8 mouse cellular contexts compared by ENCODE assay signal in genomic region chr11:76085898-76086591, GRCm38 (mm10). TPM values are rescaled to one million over a fixed set of nuclear protein-coding genes. Genes with fewer than 3 reads are reported as not detected.
A peak's percentile ranks its signal among the peaks of the same experiment; 100 is the strongest.
DNase-seq lines count a peak whose midpoint lies in the region; ATAC-seq and TF ChIP-seq lines count a peak whose summit lies in the region.

No protein-coding gene starts in this region.

- H3K4me2 ChIP-seq in hindbrain, embryonic 11.5 days (replicated peaks; ENCODE audit: low read depth, low read length) = no peak overlapping the region
- H3K4me2 ChIP-seq in hindbrain, embryonic 12.5 days (replicated peaks) = no peak overlapping the region

- no peak overlapping the region for H3K4me3 ChIP-seq in hindbrain, embryonic 11.5 days (ENCODE audit: low read depth, low read length)
- no peak overlapping the region for H3K4me3 ChIP-seq in hindbrain, embryonic 12.5 days
- no peak overlapping the region for H3K4me3 ChIP-seq in G1E (ENCODE audit: low read depth, low read length)
- no peak overlapping the region for H3K4me3 ChIP-seq in limb, embryonic 10.5 days

- H3K4me1 ChIP-seq in hindbrain, embryonic 11.5 days (replicated peaks; ENCODE audit: control insufficient read depth, insufficient read depth, low read length) = no peaks in the 10 kb centered on the region
- no peaks in the 10 kb centered on the region for H3K4me1 ChIP-seq in hindbrain, embryonic 12.5 days
- peaks cover 5% of the 10 kb centered on the region for H3K4me1 ChIP-seq in G1E (ENCODE audit: insufficient read depth, low read depth, low read length)
- peaks cover 42% of the 10 kb centered on the region for H3K4me1 ChIP-seq in limb, embryonic 10.5 days

- no peak overlapping the region for H3K9ac ChIP-seq in hindbrain, embryonic 11.5 days (ENCODE audit: low read depth, low read length)
- H3K9ac ChIP-seq in hindbrain, embryonic 12.5 days = no peak overlapping the region

- peak; percentile 68 for TF ChIP-seq CTCF in G1E (IDR thresholded peaks at IDR 0.05; ENCODE audit: low read depth, low read length)

- no peaks in the 10 kb centered on the region for H3K9me3 ChIP-seq in hindbrain, embryonic 11.5 days (ENCODE audit: control insufficient read depth, low read length)
- no peaks in the 10 kb centered on the region for H3K9me3 ChIP-seq in hindbrain, embryonic 12.5 days (replicated peaks)
- no peaks in the 10 kb centered on the region for H3K9me3 ChIP-seq in G1E (replicated peaks)
- no peaks in the 10 kb centered on the region for H3K9me3 ChIP-seq in limb, embryonic 10.5 days (replicated peaks)

- DNase-seq in hindbrain, embryonic 11.5 days (ENCODE audit: low spot score) = peak; percentile 59
- DNase-seq in 416B (ENCODE audit: low read depth) (peak; percentile 64), G1E (ENCODE audit: low spot score) (peak; percentile 14)
- peak; percentile 65 to 73 for DNase-seq in cerebellum, postnatal 10 days
- DNase-seq in limb, embryonic 10.5 days (ENCODE audit: low spot score) = peak; percentile 60
- peak; percentile 58 for DNase-seq in retina, postnatal 1 day
- no peak for DNase-seq in frontal cortex, postnatal 10 days (ENCODE audit: low spot score in 2 of 2)

- no peaks in the 10 kb centered on the region for H3K27me3 ChIP-seq in hindbrain, embryonic 11.5 days (ENCODE audit: control insufficient read depth, insufficient read depth, low read length)
- H3K27me3 ChIP-seq in hindbrain, embryonic 12.5 days = no peaks in the 10 kb centered on the region
- H3K27me3 ChIP-seq in G1E (ENCODE audit: insufficient read depth, low read length) = no peaks in the 10 kb centered on the region
- no peaks in the 10 kb centered on the region for H3K27me3 ChIP-seq in limb, embryonic 10.5 days (ENCODE audit: low read depth, poor library complexity, severe bottlenecking)

- WGBS in hindbrain, embryonic 11.5 days = 63% methylated on average over 5 of the region's 5 CpGs
- 72% methylated on average over 5 of the region's 5 CpGs for WGBS in hindbrain, embryonic 12.5 days
- 73% methylated on average over 5 of the region's 5 CpGs for WGBS in limb, embryonic 10.5 days

- H3K27ac ChIP-seq in hindbrain, embryonic 11.5 days (ENCODE audit: low read depth, low read length) = no peak overlapping the region
- H3K27ac ChIP-seq in hindbrain, embryonic 12.5 days = no peak overlapping the region
- H3K27ac ChIP-seq in limb, embryonic 10.5 days = no peak overlapping the region

- no peaks in the 10 kb centered on the region for H3K36me3 ChIP-seq in hindbrain, embryonic 11.5 days (ENCODE audit: control insufficient read depth, insufficient read depth, low read length)
- peaks cover 34% of the 10 kb centered on the region for H3K36me3 ChIP-seq in hindbrain, embryonic 12.5 days
- peaks cover 62% of the 10 kb centered on the region for H3K36me3 ChIP-seq in G1E (replicated peaks)
- peaks cover 36% of the 10 kb centered on the region for H3K36me3 ChIP-seq in limb, embryonic 10.5 days

- ATAC-seq in hindbrain, embryonic 11.5 days (ENCODE audit: low FRiP score) = no peak
- ATAC-seq in hindbrain, embryonic 12.5 days (ENCODE audit: low FRiP score) = no peak
- ATAC-seq in G1E (ENCODE audit: extremely low read depth, insufficient number of reproducible peaks, low FRiP score, poor library complexity, severe bottlenecking) = no peak

RNA-seq across cellular contexts. Expression of gene Rflnb, which starts 58.5 kb away (rescaled TPM):
- 12.9 and 14.6 TPM in 2 replicates for polyA plus RNA-seq in hindbrain, embryonic 11.5 days (2014; fragmentation: Nextera tagmentation; extraction: Ambion mirVana)
- 23.1 and 25.4 TPM in 2 replicates for polyA plus RNA-seq in hindbrain, embryonic 12.5 days (2016; fragmentation: Nextera tagmentation; extraction: Ambion mirVana)
- total RNA-seq in G1E (2014; fragmentation: Nextera tagmentation) (not detected in 2 replicates), G1E (2017) (0.05 and 0.06 TPM in 2 replicates)
- 0.08 and 0.10 TPM in 2 replicates for polyA plus RNA-seq in G1E (2012)
- polyA plus RNA-seq in limb, embryonic 10.5 days (2016; fragmentation: Nextera tagmentation; extraction: Ambion mirVana) = 25.6 and 35.4 TPM in 2 replicates

Comparison
In these comparisons a context has a peak if more than half of its experiments do, and no peak if none do; other contexts are left out.
1. DNase-seq: peak in hindbrain, embryonic 11.5 days (single experiment), 416B (single experiment), G1E (single experiment), cerebellum, postnatal 10 days (2 of 2), limb, embryonic 10.5 days (single experiment) and retina, postnatal 1 day (single experiment); none in frontal cortex, postnatal 10 days (0 of 2).
2. RNA of gene Rflnb, which starts 58.5 kb away (polyA plus RNA-seq): 25.6 to 35.4 TPM in limb, embryonic 10.5 days, 23.1 to 25.4 TPM in hindbrain, embryonic 12.5 days and 12.9 to 14.6 TPM in hindbrain, embryonic 11.5 days; 0.08 to 0.10 TPM in G1E; every median in the first group is over 10 times any median in the second.